Mouse (Mus musculus) myocyte (in vitro differentiated cells): ENCODE results near the gene Pwp2. TPM values are rescaled to one million over a fixed set of nuclear protein-coding genes. Genes with fewer than 3 reads are reported as not detected.
"Not testable (repeated sequence)": the region's sequence is repeated elsewhere in the genome, so short reads cannot be mapped to it uniquely, and the experiment has no call there.

ENCODE experiments used
- H3K27me3 ChIP-seq: one replicate; pipeline ENCODE4 v1.6.1; 2011; ENCODE audit not compliant: control insufficient read depth, insufficient read depth, insufficient read length
- H3K36me3 ChIP-seq: one replicate; pipeline ENCODE4 v1.6.1; 2011; ENCODE audit not compliant: control insufficient read depth, insufficient read depth
- H3K4me2 ChIP-seq: one replicate; pipeline ENCODE4 v1.6.1; 2011; ENCODE audit warnings: low read depth, control low read depth
- H3K4me3 ChIP-seq: one replicate; pipeline ENCODE4 v1.5.1; 2011; ENCODE audit warnings: mild to moderate bottlenecking, control low read depth, moderate library complexity
- H3K79me2 ChIP-seq: one replicate; pipeline ENCODE4 v1.6.1; 2011; ENCODE audit not compliant: control insufficient read depth, insufficient read depth
- H3ac ChIP-seq: one replicate; pipeline ENCODE4 v1.6.1; 2011; ENCODE audit not compliant: control insufficient read depth, insufficient read length
- CEBPB ChIP-seq: IDR thresholded peaks from 2 replicates; pipeline ENCODE4 v1.6.1; 2011; ENCODE audit warnings: mild to moderate bottlenecking, moderate library complexity; ENCODE audit not compliant: poor library complexity, insufficient read depth, severe bottlenecking
- E2F4 ChIP-seq: IDR thresholded peaks from one replicate; pipeline ENCODE4 v1.6.1; 2011; ENCODE audit warnings: mild to moderate bottlenecking, control low read depth, moderate library complexity; ENCODE audit not compliant: insufficient read depth
- MAX ChIP-seq: IDR thresholded peaks from one replicate; pipeline ENCODE4 v1.6.1; 2011; ENCODE audit warnings: low read depth, mild to moderate bottlenecking, control low read depth
- MYOD1 ChIP-seq, 3 experiments: IDR thresholded peaks; one replicate each; pipeline ENCODE4 v1.6.1; 2011; ENCODE audit warnings: control low read depth in 2 of 3, low read depth in 2 of 3, mild to moderate bottlenecking in 2 of 3, moderate library complexity in 1 of 3; ENCODE audit not compliant: insufficient read length in 2 of 3, control insufficient read depth in 1 of 3
- MYOG ChIP-seq, 3 experiments: IDR thresholded peaks; one replicate each; pipeline ENCODE4 v1.6.1; 2011; ENCODE audit warnings: control low read depth in 2 of 3, low read depth in 2 of 3, mild to moderate bottlenecking in 2 of 3; ENCODE audit not compliant: insufficient read length in 2 of 3, control insufficient read depth in 1 of 3, insufficient read depth in 1 of 3
- POLR2A ChIP-seq: IDR thresholded peaks from one replicate; pipeline ENCODE4 v1.6.1; 2011; ENCODE audit warnings: low read depth, mild to moderate bottlenecking, control low read depth, moderate library complexity; ENCODE audit not compliant: insufficient read length
- POLR2AphosphoS2 ChIP-seq: IDR thresholded peaks from one replicate; pipeline ENCODE4 v1.6.1; 2011; ENCODE audit warnings: low read depth, control low read depth; ENCODE audit not compliant: insufficient read length
- REST ChIP-seq: IDR thresholded peaks from one replicate; pipeline ENCODE4 v1.6.1; 2011; ENCODE audit warnings: mild to moderate bottlenecking, control low read depth, moderate library complexity; ENCODE audit not compliant: insufficient read depth, insufficient read length
- SRF ChIP-seq: IDR thresholded peaks from one replicate; pipeline ENCODE4 v1.6.1; 2011; ENCODE audit warnings: low read depth; ENCODE audit not compliant: control insufficient read depth, insufficient read length
- TCF12 ChIP-seq: IDR thresholded peaks from one replicate; pipeline ENCODE4 v1.6.1; 2011; ENCODE audit warnings: mild to moderate bottlenecking, control low read depth; ENCODE audit not compliant: poor library complexity, insufficient read depth, severe bottlenecking
- TCF3 ChIP-seq: IDR thresholded peaks from one replicate; pipeline ENCODE4 v1.6.1; 2011; ENCODE audit warnings: low read depth, control low read depth; ENCODE audit not compliant: insufficient read length
- USF1 ChIP-seq: IDR thresholded peaks from one replicate; pipeline ENCODE4 v1.6.1; 2011; ENCODE audit warnings: low read depth, mild to moderate bottlenecking, control low read depth, moderate library complexity
- polyA plus RNA-seq: library from polyadenylated mRNA; unstranded; fragments of >200 nt; fragmentation: generic; extraction: Trizol; gene quantifications from one replicate; pipeline ENCODE4 v1.2.1, GENCODE M21; 2012; ENCODE audit warnings: missing spikeins

Pwp2 gene
- polyA plus RNA-seq, 1 experiment: 22.1 TPM

GRCm38 (mm10) chr10:78201182-78201581 lies 16.2 kb upstream of the Pwp2 start:
- H3ac ChIP-seq: no peak overlapping the region
- no peak for TF ChIP-seq REST
- TF ChIP-seq CEBPB: no peak
- TF ChIP-seq TCF12: no peak
- TF ChIP-seq POLR2AphosphoS2: no peak
- no peak for TF ChIP-seq POLR2A
- TF ChIP-seq MAX: no peak
- TF ChIP-seq E2F4: no peak
- H3K79me2 ChIP-seq: no peaks in the 10 kb centered on the region

GRCm38 (mm10) chr10:78192933-78193332 lies 8.0 kb upstream of the Pwp2 start:
- H3K4me3 ChIP-seq: no peak overlapping the region
- no peaks in the 10 kb centered on the region for H3K79me2 ChIP-seq
- no peaks in the 10 kb centered on the region for H3K27me3 ChIP-seq
- TF ChIP-seq REST: no peak
- TF ChIP-seq POLR2AphosphoS2: no peak
- no peak for TF ChIP-seq CEBPB
- no peak for TF ChIP-seq POLR2A
- no peak for TF ChIP-seq TCF12
- TF ChIP-seq TCF3: no peak
- peak in 1 of 3 experiments; percentile 75 for TF ChIP-seq MYOD1 (IDR thresholded peaks at IDR 0.05; ENCODE audit: control insufficient read depth in 1 of 3, insufficient read length in 2 of 3, low read depth in 2 of 3)
- TF ChIP-seq SRF: no peak
- peak; percentile 24 to 86 (median 59) for TF ChIP-seq MYOG (IDR thresholded peaks at IDR 0.05; ENCODE audit: control insufficient read depth in 1 of 3, insufficient read depth in 1 of 3, insufficient read length in 2 of 3, low read depth in 2 of 3)
- no peak for TF ChIP-seq MAX
- no peak overlapping the region for H3ac ChIP-seq
- H3K36me3 ChIP-seq: peaks cover 26% of the 10 kb centered on the region
- no peak overlapping the region for H3K4me2 ChIP-seq

More at GRCm38 (mm10) chr10:78201182-78201581, 16.2 kb upstream of the Pwp2 start:
- H3K4me2 ChIP-seq: no peak overlapping the region
- H3K4me3 ChIP-seq: no peak overlapping the region
- peaks cover 22% of the 10 kb centered on the region for H3K36me3 ChIP-seq
- no peaks in the 10 kb centered on the region for H3K27me3 ChIP-seq

- not testable (repeated sequence) for H3K36me3 ChIP-seq, H3K4me2 ChIP-seq, H3ac ChIP-seq, H3K27me3 ChIP-seq, H3K4me3 ChIP-seq
- H3K79me2 ChIP-seq: peaks cover 17% of the 10 kb centered on the region
Observed at GRCm38 (mm10) chr10:78186076-78186475, 1.1 kb upstream of the Pwp2 start.

GRCm38 (mm10) chr10:78185381-78185725 lies 404 bp upstream of the Pwp2 start:
- peak overlapping the region; percentile 2 for H3ac ChIP-seq
- peak overlapping the region; percentile 97 for H3K4me2 ChIP-seq
- peaks cover 6% of the 10 kb centered on the region for H3K36me3 ChIP-seq
- H3K4me3 ChIP-seq: peak overlapping the region; percentile 95
- H3K79me2 ChIP-seq: peaks cover 17% of the 10 kb centered on the region
- no peak for TF ChIP-seq REST
- no peak for TF ChIP-seq MYOD1 (IDR thresholded peaks at IDR 0.05; ENCODE audit: control insufficient read depth in 1 of 3, insufficient read length in 2 of 3, low read depth in 2 of 3)
- TF ChIP-seq MAX: no peak
- no peak for TF ChIP-seq TCF12
- no peak for TF ChIP-seq MYOG (IDR thresholded peaks at IDR 0.05; ENCODE audit: control insufficient read depth in 1 of 3, insufficient read depth in 1 of 3, insufficient read length in 2 of 3, low read depth in 2 of 3)
- no peak for TF ChIP-seq USF1
- H3K27me3 ChIP-seq: no peaks in the 10 kb centered on the region

GRCm38 (mm10) chr10:78183577-78183976 lies 1.4 kb downstream of the Pwp2 start:
- H3K4me2 ChIP-seq: peak overlapping the region; percentile 99
- no peak overlapping the region for H3ac ChIP-seq
- TF ChIP-seq MYOD1 (IDR thresholded peaks at IDR 0.05; ENCODE audit: control insufficient read depth in 1 of 3, insufficient read length in 2 of 3, low read depth in 2 of 3): no peak
- TF ChIP-seq REST: no peak
- no peak for TF ChIP-seq CEBPB
- TF ChIP-seq MYOG (IDR thresholded peaks at IDR 0.05; ENCODE audit: control insufficient read depth in 1 of 3, insufficient read depth in 1 of 3, insufficient read length in 2 of 3, low read depth in 2 of 3): no peak
- TF ChIP-seq MAX: no peak
- no peak for TF ChIP-seq POLR2A
- H3K27me3 ChIP-seq: no peaks in the 10 kb centered on the region
- no peaks in the 10 kb centered on the region for H3K36me3 ChIP-seq
- H3K4me3 ChIP-seq: peak overlapping the region; percentile 95
- peaks cover 17% of the 10 kb centered on the region for H3K79me2 ChIP-seq

- peaks cover 17% of the 10 kb centered on the region for H3K79me2 ChIP-seq
- H3ac ChIP-seq: no peak overlapping the region
- H3K36me3 ChIP-seq: no peaks in the 10 kb centered on the region
- no peak overlapping the region for H3K4me3 ChIP-seq
- H3K4me2 ChIP-seq: no peak overlapping the region
- no peaks in the 10 kb centered on the region for H3K27me3 ChIP-seq
- TF ChIP-seq MAX (no peak), USF1 (no peak), TCF12 (no peak), POLR2AphosphoS2 (no peak), REST (no peak), CEBPB (no peak), MYOD1 (IDR thresholded peaks at IDR 0.05; ENCODE audit: control insufficient read depth in 1 of 3, insufficient read length in 2 of 3, low read depth in 2 of 3) (no peak), SRF (no peak), POLR2A (no peak), TCF3 (no peak), MYOG (IDR thresholded peaks at IDR 0.05; ENCODE audit: control insufficient read depth in 1 of 3, insufficient read depth in 1 of 3, insufficient read length in 2 of 3, low read depth in 2 of 3) (no peak), E2F4 (no peak)
Observed at GRCm38 (mm10) chr10:78182321-78182720, 2.6 kb downstream of the Pwp2 start.
